Mouse (Mus musculus) olfactory bulb, adult 2 months (tissue): ENCODE measurements at regions not wholly inside any gene's neighbourhood (a gene's known extent, or its start where the extent isn't known, plus 50 kb on each side); places are given as distances from the start of the nearest gene placed in this dataset.

ENCODE experiments used
- CTCF ChIP-seq: fragments of 200-500 bp; IDR thresholded peaks from 2 replicates; pipeline ENCODE4 v1.5.1; 2012; ENCODE audit warnings: low read depth, mild to moderate bottlenecking, low read length, moderate library complexity; ENCODE audit not compliant: insufficient read depth
- POLR2A ChIP-seq: fragments of 200-500 bp; IDR thresholded peaks from 2 replicates; pipeline ENCODE4 v1.6.1; 2012; ENCODE audit warnings: mild to moderate bottlenecking, low read depth, low read length, moderate library complexity; ENCODE audit not compliant: insufficient read depth

DNA sequence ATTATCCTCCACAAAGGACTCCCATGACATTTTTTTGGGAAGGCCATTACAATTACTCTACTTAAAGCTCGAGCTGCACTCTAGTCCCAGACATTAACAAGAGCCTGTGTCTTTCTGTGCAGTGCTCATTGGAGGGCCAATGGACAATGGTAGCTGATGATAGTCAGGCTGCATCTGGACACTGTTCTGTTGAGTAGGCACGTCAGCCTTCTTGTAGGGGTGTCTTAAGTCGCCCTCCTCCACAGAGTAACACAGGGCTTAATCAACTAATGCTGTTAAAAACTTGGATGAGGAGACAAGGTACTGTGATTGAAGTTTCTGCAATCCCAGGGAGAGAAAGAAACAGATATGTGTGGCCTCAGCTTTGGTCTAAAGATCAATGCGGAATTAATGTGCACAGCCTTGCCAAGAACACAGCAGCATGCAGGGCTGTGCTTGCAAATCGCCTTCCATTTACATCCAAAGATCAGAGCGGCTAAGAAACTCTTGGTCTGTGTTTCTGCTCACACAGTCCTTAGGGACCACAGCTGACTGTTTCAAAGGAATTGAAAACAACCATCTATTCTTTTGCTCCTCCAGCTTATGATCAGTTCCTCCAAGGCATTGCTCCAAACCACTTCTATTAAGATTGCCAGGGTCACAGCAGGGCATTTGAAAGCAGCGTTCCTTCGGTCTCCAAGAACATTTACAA, 229.5 kb upstream of the Dusp10 start:
- TF ChIP-seq CTCF (no peak), POLR2A (no peak)
